Mouse (Mus musculus): ENCODE measurements around the gene Pitx1. TPM values are rescaled to one million over a fixed set of nuclear protein-coding genes. Genes with fewer than 3 reads are reported as not detected.

Pitx1 gene
- polyA plus RNA-seq (2014; fragmentation: Illumina TruSeq; extraction: RNeasy Lipid Tissue Mini Kit (QIAGEN cat#74804); ENCODE audit: low replicate concordance), result not detected

GRCm38 (mm10) chr13:55836142-55836625, at the start of gene Pitx1:
Gene Pitx1, minus strand, starts transcription at chr13:55836192.

GRCm38 (mm10) chr13:55784268-55784667, 51.7 kb downstream of the Pitx1 start, which contains the start of gene Catsper3:
Gene Catsper3, plus strand, starts transcription at chr13:55784568.

Other genes starting within 250 kb of the Pitx1 start
- gene B4galt7, start 236.3 kb downstream of the Pitx1 start, polyA plus RNA-seq (2014; fragmentation: Illumina TruSeq; extraction: RNeasy Lipid Tissue Mini Kit (QIAGEN cat#74804); ENCODE audit: low replicate concordance), result 1.4 TPM
- 48.8 TPM for gene Caml, start 213.2 kb downstream of the Pitx1 start, polyA plus RNA-seq (2014; fragmentation: Illumina TruSeq; extraction: RNeasy Lipid Tissue Mini Kit (QIAGEN cat#74804); ENCODE audit: low replicate concordance)
- gene Ddx46, start 201.2 kb downstream of the Pitx1 start, polyA plus RNA-seq (2014; fragmentation: Illumina TruSeq; extraction: RNeasy Lipid Tissue Mini Kit (QIAGEN cat#74804); ENCODE audit: low replicate concordance), result 63.4 TPM
- 83.1 TPM for gene B230219D22Rik, start 143.1 kb downstream of the Pitx1 start, polyA plus RNA-seq (2014; fragmentation: Illumina TruSeq; extraction: RNeasy Lipid Tissue Mini Kit (QIAGEN cat#74804); ENCODE audit: low replicate concordance)
- 83.0 TPM for gene Txndc15, start 121.5 kb downstream of the Pitx1 start, polyA plus RNA-seq (2014; fragmentation: Illumina TruSeq; extraction: RNeasy Lipid Tissue Mini Kit (QIAGEN cat#74804); ENCODE audit: low replicate concordance)
- 12.2 TPM for gene Pcbd2, start 108.8 kb downstream of the Pitx1 start, polyA plus RNA-seq (2014; fragmentation: Illumina TruSeq; extraction: RNeasy Lipid Tissue Mini Kit (QIAGEN cat#74804); ENCODE audit: low replicate concordance)
- gene Catsper3, start 51.6 kb downstream of the Pitx1 start, polyA plus RNA-seq (2014; fragmentation: Illumina TruSeq; extraction: RNeasy Lipid Tissue Mini Kit (QIAGEN cat#74804); ENCODE audit: low replicate concordance), result not detected

Data from small intestine, adult 10 weeks (tissue).